Mouse (Mus musculus): ENCODE measurements around the gene Tirap.
"Not testable (repeated sequence)": the region's sequence is repeated elsewhere in the genome, so short reads cannot be mapped to it uniquely, and the experiment has no call there.

Gene Tirap

DNA sequence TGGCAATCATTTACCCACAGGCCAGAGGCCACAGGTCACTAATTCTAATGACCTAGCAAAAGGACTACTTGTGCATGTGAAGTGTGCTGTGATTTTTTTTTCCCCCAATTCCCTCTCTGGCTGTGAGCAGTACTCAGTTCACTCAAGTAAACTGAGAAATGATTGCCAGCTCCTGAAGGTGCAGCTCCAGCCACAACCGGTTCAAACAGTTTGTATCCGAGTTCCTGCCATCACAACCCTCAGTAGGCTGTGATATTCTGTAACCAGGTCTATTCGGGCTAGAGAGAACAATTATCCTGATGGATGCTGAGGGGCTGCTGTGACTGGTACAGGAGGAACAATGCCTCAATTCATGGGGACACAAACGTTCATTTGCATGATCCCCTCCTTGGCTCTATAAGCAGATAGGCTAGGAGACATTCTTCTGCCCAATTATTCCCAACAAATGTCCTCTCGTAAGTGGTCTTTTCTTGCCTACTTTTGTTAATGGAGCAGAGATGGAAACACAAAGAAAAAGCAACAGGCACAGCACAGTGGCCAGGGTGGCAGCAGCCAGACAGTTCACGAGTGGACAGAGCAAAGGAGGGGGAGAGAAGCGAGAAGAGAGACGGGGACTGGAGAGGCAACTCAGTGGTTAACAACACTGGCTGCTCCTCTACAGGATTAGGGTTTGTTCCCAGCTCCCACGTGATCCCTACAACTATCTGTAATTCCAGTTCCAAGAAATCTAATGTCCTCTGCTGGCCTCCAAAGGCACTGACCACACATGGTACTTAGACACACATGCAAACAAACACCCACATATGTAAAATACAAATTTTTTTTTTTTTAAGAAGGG lies 33.1 kb downstream of the Tirap start:
- CTCF ChIA-PET: interaction anchor here in 3 of 4 experiments (0.6 to 1.6 kb wide), 22 partner anchors 11 to 1357 kb away, joined by 3 to 7 read pairs (median 4); partner anchors contain the start of genes Srpr (in 1 of the 3) and Tirap (in 1 of the 3)
- POLR2A ChIA-PET: interaction anchor here in 3 of 4 experiments (0.8 to 2.1 kb wide), 10 partner anchors 8 to 392 kb away, joined by 3 to 9 read pairs (median 3); partner anchors contain the start of genes Foxred1 (in 2 of the 3), Srpr (in 2 of the 3) and Tirap (in 2 of the 3)

DNA sequence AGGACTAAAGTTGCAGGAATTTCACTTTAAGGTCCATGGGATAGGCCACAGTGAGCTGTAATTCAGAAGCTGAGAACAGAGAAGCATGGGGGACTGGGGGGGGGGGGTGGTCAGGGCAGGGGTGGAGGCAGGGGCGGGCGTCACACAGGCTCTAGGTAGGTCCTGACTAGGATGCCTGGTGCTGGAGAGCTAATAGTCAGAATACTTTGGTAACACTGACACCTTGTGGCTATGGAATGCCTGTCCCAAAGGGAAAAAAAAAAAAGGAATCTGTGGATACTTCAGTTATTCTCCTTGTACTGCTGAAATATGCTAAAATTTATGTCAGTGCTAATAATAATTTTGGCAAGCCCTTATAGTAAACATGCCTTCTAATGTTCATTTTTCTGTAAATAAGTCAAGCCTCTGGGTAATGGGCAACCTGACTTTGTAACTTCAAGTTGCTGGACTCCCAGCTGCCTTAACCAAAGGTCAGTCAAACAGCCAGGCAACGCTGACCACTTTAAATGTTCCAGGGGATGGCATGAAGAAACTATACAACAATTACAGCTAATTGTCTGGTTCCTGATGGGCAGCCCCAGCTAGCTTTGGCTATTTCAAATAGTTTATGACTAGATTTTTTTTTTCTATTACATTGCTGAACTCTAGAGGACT lies 33.8 kb downstream of the Tirap start:
- CTCF ChIA-PET: interaction anchor here (0.5 to 1.6 kb wide), 39 partner anchors 10 to 1357 kb away, joined by 3 to 7 read pairs (median 3); partner anchors contain the start of genes Srpr (in 2 of the 4) and Tirap (in 2 of the 4)
- POLR2A ChIA-PET: interaction anchor here (0.6 to 2.1 kb wide), 12 partner anchors 9 to 393 kb away, joined by 3 to 9 read pairs (median 4); partner anchors contain the start of genes Foxred1 (in 2 of the 4), Srpr (in 1 of the 4) and Tirap (in 1 of the 4)

DNA sequence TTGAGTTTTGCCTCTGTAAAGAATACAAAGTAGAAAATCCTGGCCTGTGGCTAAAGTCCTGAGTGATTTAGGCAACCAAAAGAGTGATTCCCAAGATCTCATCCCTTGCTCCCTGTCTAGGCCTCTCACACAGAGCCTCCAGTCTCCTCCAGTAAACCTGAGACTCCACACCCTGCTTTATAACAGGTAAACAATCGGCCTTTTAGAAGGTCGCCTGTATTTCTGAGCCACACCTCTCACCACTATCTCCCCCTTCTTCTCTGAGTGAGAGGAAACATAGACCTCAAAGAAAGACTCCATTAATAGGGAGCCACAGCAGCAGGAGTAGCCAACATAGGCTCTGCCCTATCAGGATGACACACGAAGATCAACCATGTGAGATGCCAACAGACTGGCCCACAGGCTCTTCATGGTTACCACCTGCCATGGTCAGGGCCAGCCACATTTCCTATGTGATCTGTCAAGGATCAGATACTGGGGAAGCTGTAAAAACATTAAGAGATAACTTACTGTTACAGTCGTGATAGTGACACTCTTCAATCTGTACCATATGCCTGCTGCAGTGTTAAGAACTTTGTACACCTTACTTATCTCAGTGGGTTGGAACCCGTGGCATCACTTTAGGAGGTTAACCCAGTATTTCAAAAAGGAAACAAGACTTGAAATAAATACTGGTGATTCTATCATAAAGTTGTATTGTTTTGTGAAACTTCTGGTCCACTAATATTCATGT lies 35.8 kb downstream of the Tirap start:
- CTCF ChIA-PET: no interaction called here

DNA sequence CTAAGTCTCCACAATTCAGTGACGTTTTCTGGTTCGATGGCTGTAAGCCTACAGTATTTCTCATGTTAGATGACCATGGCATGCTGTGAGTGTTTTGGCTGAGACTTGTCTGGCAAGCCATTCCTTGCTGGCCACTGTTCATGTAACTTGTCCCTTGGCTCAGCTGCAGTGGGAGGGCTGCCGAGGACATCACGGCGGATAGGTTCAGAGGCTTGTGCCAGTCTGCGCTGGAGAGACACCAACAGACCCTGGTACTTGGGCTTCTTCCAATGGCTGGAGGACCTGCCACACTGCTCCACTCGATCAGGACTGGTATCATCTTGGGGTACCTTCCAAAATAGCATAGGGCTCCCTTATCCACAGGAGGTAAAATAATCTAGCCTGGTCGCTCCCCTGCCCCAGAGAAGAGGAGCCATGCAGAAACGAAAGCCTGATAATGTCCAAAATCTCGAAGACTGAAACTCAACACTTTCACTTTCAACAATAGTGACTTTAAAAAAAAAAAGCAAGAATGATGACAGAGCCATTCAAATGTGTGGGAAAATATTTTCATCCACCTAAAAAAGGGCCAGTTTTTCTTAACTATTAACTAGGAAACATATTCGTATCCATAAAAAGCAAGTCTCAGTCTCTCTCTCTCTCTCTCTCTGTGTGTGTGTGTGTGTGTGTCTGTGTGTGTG lies 36.9 kb downstream of the Tirap start:
- ChIA-PET CTCF (interaction anchor here in 1 of 4 experiments (1.5 kb wide), 1 partner anchor 37 kb away, joined by 4 read pairs; the partner anchor contains the start of genes Srpr and Tirap), POLR2A (interaction anchor here in 1 of 4 experiments (1.0 kb wide), 1 partner anchor 15 kb away, joined by 3 read pairs; no protein-coding TSS in a partner anchor)

More for the DNA sequence above, 35.8 kb downstream of the Tirap start:
- POLR2A ChIA-PET: interaction anchor here in 1 of 4 experiments (1.0 to 2.1 kb wide), 2 partner anchors 16 to 17 kb away, joined by 3 to 9 read pairs; no protein-coding TSS in a partner anchor

DNA sequence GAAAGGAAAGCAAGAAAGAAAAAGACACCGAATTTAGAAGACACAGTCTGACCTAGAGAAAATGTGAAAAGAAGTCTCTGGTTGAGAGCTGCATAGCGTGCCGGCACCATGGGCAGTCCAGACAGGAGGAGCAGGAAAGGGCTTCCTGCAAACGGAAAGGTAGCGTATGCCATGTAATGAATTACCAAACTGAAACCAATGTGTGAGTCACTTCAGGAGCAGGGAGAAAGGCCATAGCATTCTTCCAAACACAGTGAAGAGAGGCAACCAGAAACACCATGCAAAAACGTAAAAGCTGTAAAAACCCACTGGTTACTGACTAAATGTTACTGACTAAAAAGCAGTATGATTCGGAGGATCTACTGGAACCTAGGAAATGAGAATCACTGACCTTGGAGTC lies 38.4 kb downstream of the Tirap start:
- POLR2A ChIA-PET: interaction anchor here in 1 of 4 experiments (0.9 kb wide), 1 partner anchor 11 kb away, joined by 3 read pairs; no protein-coding TSS in a partner anchor
- CTCF ChIA-PET: interaction anchor here in 1 of 4 experiments (1.5 kb wide), 1 partner anchor 38 kb away, joined by 4 read pairs; the partner anchor contains the start of genes Srpr and Tirap

DNA sequence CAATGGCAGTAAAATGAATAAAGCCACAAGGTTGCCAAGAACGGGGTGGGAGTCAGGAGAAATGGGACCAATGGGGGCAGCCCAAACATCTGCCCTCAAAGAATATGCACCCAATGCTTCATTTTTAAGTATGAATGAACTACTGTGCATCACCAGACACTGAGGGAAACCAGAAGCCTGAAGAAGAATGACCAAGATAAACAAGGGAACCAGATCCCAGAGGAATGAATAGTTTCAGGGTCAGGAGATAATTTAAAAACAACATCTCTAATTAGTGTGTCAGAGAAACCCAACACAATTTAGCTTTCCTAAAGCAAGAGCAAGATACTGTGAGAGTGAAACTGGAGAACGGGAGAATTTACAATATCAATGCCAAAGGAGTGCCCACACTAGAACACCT lies 39.4 kb downstream of the Tirap start:
- CTCF ChIA-PET: no interaction called here
- POLR2A ChIA-PET: interaction anchor here in 2 of 4 experiments (1.3 to 3.3 kb wide), 2 partner anchors 14 to 15 kb away, joined by 4 to 22 read pairs; no protein-coding TSS in a partner anchor

DNA sequence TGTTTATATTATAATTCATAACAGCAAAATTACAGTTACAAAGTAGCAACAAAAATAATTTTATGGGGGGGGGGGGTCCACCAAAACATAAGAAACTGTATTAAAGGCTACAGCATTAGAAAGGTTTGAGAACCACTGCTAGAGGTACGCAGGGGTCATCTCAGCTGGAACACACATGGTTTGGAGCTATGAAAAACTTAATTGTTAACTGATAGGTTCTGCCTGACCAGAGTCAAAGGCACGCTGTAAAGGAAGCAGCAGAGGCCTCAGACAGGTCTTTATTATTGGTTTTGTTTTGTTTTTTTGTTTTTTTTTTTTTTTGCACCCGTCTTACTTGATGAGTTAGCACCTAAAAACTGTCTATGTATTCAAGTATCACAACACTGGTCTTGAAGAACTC lies 41.6 kb downstream of the Tirap start:
- ChIA-PET CTCF (no interaction called here), POLR2A (interaction anchor here in 2 of 4 experiments (0.7 to 3.5 kb wide), 6 partner anchors 10 to 168 kb away, joined by 3 to 32 read pairs (median 5); no protein-coding TSS in a partner anchor)

DNA sequence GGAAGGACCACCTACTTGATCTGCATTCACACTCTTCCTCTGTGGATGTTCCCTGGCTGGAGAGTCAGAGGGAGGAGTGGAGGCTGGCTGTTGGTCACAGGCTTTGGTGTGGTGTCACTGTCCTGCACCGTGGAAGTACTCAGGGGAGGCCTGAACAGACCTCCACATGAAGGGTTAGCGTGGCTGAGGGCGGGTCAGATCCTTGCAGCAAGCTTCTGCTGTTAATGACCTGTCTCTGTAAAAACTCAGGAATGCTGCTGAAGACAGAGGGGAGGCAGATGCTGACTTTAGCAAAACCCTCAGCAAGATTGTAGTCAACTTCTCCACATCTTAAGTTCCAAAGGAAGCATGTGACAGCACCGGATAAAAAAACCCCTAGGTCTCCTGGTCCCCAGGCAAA lies 43.2 kb downstream of the Tirap start:
- CTCF ChIA-PET: interaction anchor here in 2 of 4 experiments (0.9 to 1.0 kb wide), 2 partner anchors 10 to 43 kb away, joined by 3 read pairs; no protein-coding TSS in a partner anchor
- POLR2A ChIA-PET: interaction anchor here in 3 of 4 experiments (0.5 to 3.5 kb wide), 13 partner anchors 8 to 113 kb away, joined by 3 to 32 read pairs (median 4); no protein-coding TSS in a partner anchor

DNA sequence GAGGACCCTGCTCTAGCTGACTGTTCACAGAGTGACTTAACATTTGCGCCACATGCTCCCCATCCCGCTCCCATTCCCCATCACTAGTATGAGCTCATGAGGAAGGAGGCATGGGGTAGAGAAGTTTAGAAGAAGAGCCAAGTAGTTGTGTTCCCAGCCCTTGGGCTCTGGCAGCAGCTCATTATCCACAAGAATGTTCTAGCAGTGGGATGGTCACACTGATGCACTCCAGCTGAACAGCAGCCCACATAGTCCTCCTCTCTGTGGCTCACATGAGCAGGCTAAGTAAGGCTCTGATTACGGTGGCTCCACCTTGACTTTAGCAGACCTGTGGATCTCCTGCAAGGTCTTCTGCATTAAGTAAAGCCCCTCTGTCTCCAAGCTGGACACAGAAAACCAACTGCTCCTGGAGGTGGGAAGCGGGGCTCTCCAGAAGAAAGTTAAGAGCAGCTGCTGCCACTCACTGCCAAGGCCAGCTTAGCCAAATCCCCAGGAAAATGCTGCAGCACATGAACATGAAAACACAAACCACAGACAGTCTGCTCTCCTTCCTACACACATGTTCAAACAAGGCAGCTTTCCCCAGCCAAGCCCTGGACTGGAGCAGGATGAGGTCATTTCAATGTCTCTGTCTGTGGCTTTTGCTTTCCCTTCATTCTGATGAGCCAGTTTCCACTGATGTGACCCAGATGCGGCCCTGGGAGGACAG lies 43.9 kb downstream of the Tirap start:
- ChIA-PET POLR2A (interaction anchor here (0.5 to 3.5 kb wide), 12 partner anchors 7 to 112 kb away, joined by 3 to 32 read pairs (median 4); no protein-coding TSS in a partner anchor), CTCF (interaction anchor here in 1 of 4 experiments (1.0 kb wide), 1 partner anchor 10 kb away, joined by 3 read pairs; no protein-coding TSS in a partner anchor)

DNA sequence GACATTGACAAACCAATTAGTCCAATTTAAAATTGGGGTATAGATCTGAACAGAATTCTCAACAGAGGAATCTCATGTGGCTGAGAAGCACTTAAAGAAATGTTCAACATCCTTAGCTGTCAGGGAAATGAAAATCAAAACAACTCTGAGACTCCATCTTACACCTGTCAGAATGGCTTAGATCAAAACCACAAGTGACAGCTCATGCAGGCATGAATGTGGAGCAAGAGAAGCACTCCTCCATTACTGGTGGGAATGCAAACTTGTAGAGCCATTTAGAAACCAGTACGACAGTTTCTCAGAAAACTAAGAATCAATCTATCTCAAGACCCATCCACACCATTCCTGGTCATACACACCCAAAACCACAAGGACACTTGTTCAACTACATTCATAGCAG lies 47.2 kb downstream of the Tirap start:
- ChIA-PET POLR2A (interaction anchor here in 2 of 4 experiments (1.3 to 1.5 kb wide), 2 partner anchors 8 to 24 kb away, joined by 3 read pairs; no protein-coding TSS in a partner anchor), CTCF (no interaction called here)

DNA sequence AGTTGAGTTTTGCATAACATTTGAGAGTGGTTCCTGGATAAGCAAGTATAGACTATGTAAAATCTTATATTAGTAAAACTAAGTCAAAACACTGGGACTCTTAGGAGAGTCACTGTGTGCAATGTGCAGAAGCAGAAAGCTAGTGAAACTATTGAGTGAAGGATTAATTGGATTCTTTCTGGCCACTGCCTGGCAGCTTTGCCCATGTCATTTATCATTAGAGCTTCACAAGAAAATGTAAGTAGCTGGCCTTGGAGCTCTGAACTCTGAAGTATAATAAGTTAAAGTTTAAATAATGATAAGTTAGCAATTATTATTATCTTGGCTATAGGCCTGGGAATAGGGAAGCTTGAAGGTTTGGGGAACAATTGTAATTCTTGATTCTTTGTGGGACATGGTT lies 51.3 kb downstream of the Tirap start:
- CTCF ChIA-PET: not testable (repeated sequence)
- POLR2A ChIA-PET: interaction anchor here in 2 of 4 experiments (0.6 to 1.6 kb wide), 7 partner anchors 8 to 368 kb away, joined by 3 to 6 read pairs (median 4); no protein-coding TSS in a partner anchor

DNA sequence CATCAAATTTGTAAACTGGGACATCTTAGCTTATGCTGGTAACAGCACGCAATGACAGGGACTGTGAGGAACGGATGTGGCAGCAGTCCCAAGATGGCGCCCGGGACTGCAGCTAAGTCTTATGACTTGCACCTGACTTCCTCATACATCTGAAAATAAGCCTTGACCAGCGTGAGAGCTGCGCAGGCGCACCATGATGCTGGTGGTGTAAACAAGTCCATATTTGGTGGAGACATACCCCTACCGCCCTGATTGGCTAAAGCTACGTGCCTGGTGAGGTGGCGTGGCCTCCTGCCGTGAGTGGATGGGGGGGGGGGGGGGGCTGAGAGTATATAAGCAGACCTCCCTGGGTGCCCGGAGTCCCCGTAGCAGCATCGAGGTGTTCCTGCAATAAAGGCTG lies 52.8 kb downstream of the Tirap start:
- CTCF ChIA-PET: not testable (repeated sequence)
- POLR2A ChIA-PET: interaction anchor here (0.5 to 5.5 kb wide), 60 partner anchors 8 to 662 kb away, joined by 3 to 69 read pairs (median 4); partner anchors contain the start of genes Fam118b (in 2 of the 4), Foxred1 (in 2 of the 4), Rpusd4 (in 2 of the 4) and Srpr (in 2 of the 4)

DNA sequence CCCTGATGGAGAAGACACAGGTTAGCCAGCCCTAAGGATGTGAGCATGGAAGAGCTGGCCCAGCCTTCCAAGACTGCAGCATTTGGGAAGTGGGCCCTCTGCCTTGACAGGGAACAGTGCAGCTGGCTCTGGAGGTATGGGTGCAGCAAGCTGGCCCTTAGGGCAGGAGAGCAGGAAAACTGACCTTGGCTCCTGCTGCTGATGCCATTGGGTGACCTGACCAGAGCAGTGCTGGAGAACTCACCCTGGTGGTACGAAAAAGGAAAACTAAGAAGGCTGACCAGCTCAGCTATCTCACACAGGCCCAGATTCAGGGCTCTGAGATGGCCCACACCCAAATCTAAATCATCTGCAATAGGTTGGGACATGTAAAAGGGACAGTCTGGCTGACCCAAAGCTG lies 54.3 kb downstream of the Tirap start:
- POLR2A ChIA-PET: interaction anchor here in 3 of 4 experiments (0.6 to 5.5 kb wide), 30 partner anchors 9 to 559 kb away, joined by 3 to 69 read pairs (median 8); partner anchors contain the start of genes Foxred1 (in 2 of the 3), Hyls1 (in 1 of the 3), Pate2 (in 1 of the 3) and Srpr (in 1 of the 3)
- CTCF ChIA-PET: interaction anchor here in 2 of 4 experiments (0.9 to 1.2 kb wide), 2 partner anchors 20 kb away, joined by 3 read pairs; no protein-coding TSS in a partner anchor

DNA sequence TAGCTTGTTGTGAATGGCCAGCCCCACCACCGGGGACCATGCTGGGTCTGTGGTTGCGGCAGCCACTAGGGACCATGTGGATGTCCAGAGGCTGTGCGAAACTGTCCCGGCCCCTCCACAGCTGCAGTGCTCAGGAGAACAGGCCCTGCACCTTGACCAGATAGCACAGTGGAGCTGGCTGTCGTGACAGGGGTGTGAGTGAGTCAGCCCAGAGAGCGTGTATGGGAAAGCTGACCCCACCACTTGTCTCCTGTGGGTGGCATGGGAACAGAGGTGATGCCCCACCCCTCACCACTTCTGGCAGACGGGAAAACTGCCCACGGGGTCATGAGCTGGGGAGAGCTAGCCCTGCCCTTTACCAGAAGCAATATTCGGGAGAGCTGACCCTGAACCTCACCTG lies 55.0 kb downstream of the Tirap start:
- CTCF ChIA-PET: interaction anchor here in 1 of 4 experiments (0.5 to 1.2 kb wide), 2 partner anchors 21 to 340 kb away, joined by 3 read pairs; no protein-coding TSS in a partner anchor
- POLR2A ChIA-PET: interaction anchor here in 3 of 4 experiments (0.5 to 5.5 kb wide), 21 partner anchors 8 to 426 kb away, joined by 3 to 69 read pairs (median 4); partner anchors contain the start of genes Foxred1 (in 1 of the 3), Hyls1 (in 1 of the 3), Pate2 (in 1 of the 3) and St3gal4 (in 1 of the 3)

DNA sequence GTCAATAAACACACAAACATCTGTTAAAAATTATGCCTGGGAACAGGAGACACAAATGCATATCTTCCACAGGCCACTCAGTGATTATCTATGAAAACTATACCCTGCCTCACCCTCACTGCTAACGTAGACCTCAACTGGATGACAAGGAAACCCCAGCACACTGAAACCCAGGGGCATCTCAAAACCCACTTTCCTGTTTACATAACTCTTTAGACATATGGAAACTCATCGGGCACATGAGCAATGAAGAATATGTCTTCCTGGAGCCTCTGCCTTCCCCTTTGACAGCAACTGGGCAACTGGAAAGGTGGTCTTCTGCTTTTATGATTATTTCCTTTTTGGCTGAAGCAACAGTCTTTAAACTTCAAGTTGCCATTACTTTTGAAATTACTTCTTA lies 57.9 kb downstream of the Tirap start:
- CTCF ChIA-PET: no interaction called here
- POLR2A ChIA-PET: no interaction called here

DNA sequence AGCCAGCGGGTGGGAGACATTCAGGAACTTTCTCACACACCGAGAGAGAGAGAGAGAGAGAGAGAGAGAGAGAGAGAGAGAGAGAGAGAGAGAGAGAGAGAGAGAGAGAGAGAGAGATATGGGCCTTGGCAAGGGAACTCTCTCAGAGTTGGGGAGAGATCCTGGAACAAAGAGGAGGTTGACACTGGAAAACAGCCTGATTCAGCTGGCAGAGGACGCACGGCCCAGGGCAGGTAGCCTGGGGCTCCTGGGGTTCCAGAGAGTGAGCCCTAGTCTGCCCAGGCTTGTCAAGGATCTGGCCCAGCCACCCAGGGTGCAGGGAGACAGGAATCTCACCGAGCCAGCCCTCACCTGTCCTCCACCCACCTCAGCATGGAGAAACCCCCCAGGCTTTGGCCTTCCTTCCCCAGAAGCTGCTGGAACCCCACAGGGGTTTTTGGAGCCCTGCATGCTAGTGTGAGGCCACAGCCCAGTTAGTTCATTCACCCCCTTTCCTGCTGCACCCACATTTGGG lies 60.8 kb downstream of the Tirap start:
- ChIA-PET CTCF (interaction anchor here in 1 of 4 experiments (0.6 kb wide), 1 partner anchor 110 kb away, joined by 3 read pairs; no protein-coding TSS in a partner anchor), POLR2A (interaction anchor here in 2 of 4 experiments (1.4 to 6.2 kb wide), 6 partner anchors 6 to 71 kb away, joined by 4 to 69 read pairs (median 6); partner anchors contain the start of gene Foxred1 (in 1 of the 2))

Data from embryonic stem cell, embryonic (primary cell).